10 mouse cellular contexts compared by ENCODE assay signal in the genomic region with DNA sequence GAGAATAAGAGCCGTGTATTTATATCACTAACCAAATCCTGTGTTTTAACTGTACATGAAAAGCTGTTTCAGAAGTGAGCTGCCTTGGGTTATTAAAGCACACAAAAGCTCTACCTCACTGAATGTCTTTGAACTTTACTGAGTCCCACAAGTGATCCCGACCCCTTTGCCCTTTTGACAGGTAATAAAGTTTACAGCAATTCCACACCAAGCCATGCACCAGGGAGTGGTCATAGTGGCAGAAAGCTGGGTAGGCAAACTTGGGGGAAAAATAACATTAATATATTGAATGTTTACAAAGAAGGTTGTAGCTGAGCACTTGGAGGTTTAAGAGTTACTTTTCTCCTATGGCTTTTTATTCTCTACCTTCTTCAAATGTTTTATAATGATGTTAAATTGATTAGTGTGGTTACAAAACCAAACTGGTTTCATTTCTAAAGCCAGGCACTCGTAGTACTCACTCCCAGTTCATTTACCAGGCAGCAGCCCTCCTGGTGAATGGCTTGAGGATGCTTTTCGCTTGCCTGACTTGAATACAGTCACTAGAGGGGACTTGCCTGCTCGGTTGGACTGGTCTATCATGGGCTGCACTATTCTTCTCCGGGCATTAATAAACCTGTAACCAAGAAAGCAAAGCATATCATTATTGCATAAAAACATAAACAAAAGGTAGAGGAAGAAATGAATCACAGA.
DNase-seq lines count a peak whose midpoint lies in the region; ATAC-seq lines count a peak whose summit lies in the region.
"Had no signal": no experiment of that assay in that cellular context is flagged by ENCODE, and none has a peak within 500 bp of the region (broad histone marks: within the 10 kb centered on the region; RNA-seq: fewer than 3 reads in every experiment).

No protein-coding gene starts in this region.

- H3K4me2 ChIP-seq in liver, embryonic 11.5 days: peak overlapping the region; percentile 39
- peak overlapping the region; percentile 1; the same call in 1 of the 2 replicates for H3K4me2 ChIP-seq in hindbrain, embryonic 11.5 days (replicated peaks; ENCODE audit: low read depth, low read length)
- peak overlapping the region; percentile 9; the same call in 1 of the 2 replicates for H3K4me2 ChIP-seq in intestine, embryonic 16.5 days (ENCODE audit: low read depth, low read length)
- no peak overlapping the region for H3K4me2 ChIP-seq in neural tube, embryonic 14.5 days (ENCODE audit: low read depth, low read length)
- H3K4me2 ChIP-seq: embryonic facial prominence, embryonic 15.5 days had no signal

- no peaks in the 10 kb centered on the region for H3K36me3 ChIP-seq in liver, embryonic 11.5 days (ENCODE audit: control insufficient read depth, insufficient read depth, low read length)
- H3K36me3 ChIP-seq in hindbrain, embryonic 11.5 days (ENCODE audit: control insufficient read depth, insufficient read depth, low read length): no peaks in the 10 kb centered on the region
- no peaks in the 10 kb centered on the region; the same call in 1 of the 2 replicates for H3K36me3 ChIP-seq in intestine, embryonic 16.5 days (ENCODE audit: control insufficient read depth, insufficient read depth, low read length)
- H3K36me3 ChIP-seq in neural tube, embryonic 14.5 days (ENCODE audit: control insufficient read depth, insufficient read depth, low read length): no peaks in the 10 kb centered on the region
- H3K36me3 ChIP-seq: embryonic facial prominence, embryonic 15.5 days had no signal

- H3K4me1 ChIP-seq in liver, embryonic 11.5 days (replicated peaks; ENCODE audit: control insufficient read depth, insufficient read depth, low read length): peaks cover 24% of the 10 kb centered on the region; the same call in 1 of the 2 replicates
- peaks cover 10% of the 10 kb centered on the region; the same call in 1 of the 2 replicates for H3K4me1 ChIP-seq in hindbrain, embryonic 11.5 days (replicated peaks; ENCODE audit: control insufficient read depth, insufficient read depth, low read length)
- H3K4me1 ChIP-seq in intestine, embryonic 16.5 days (ENCODE audit: control insufficient read depth, insufficient read depth, low read length): peaks cover 29% of the 10 kb centered on the region
- H3K4me1 ChIP-seq in neural tube, embryonic 14.5 days (ENCODE audit: control insufficient read depth, insufficient read depth, low read length): peaks cover 46% of the 10 kb centered on the region
- H3K4me1 ChIP-seq: embryonic facial prominence, embryonic 15.5 days had no signal

- no peak for DNase-seq in liver, embryonic 11.5 days (ENCODE audit: low spot score)
- no peak for DNase-seq in liver
- peak; percentile 39 for DNase-seq in hindbrain, embryonic 11.5 days (ENCODE audit: low spot score)
- DNase-seq in adrenal gland, postnatal 25 days: no peak
- no peak for DNase-seq in right cerebral cortex, postnatal 25 days
- DNase-seq: lung, adult 2 months; thymus, postnatal 14 days had no signal

- no peaks in the 10 kb centered on the region for H3K9me3 ChIP-seq in liver, embryonic 11.5 days (ENCODE audit: control insufficient read depth, low read length)
- H3K9me3 ChIP-seq in hindbrain, embryonic 11.5 days (ENCODE audit: control insufficient read depth, low read length): no peaks in the 10 kb centered on the region
- no peaks in the 10 kb centered on the region for H3K9me3 ChIP-seq in intestine, embryonic 16.5 days (ENCODE audit: control insufficient read depth, low read length)
- no peaks in the 10 kb centered on the region for H3K9me3 ChIP-seq in neural tube, embryonic 14.5 days (ENCODE audit: control insufficient read depth, low read length)
- H3K9me3 ChIP-seq: embryonic facial prominence, embryonic 15.5 days had no signal

- 0 out of 2 replicates have a peak, but pooled peaks have one; percentile 26 for ATAC-seq in liver, embryonic 11.5 days (replicated peaks; ENCODE audit: low FRiP score)
- ATAC-seq in hindbrain, embryonic 11.5 days (ENCODE audit: low FRiP score): peak; percentile 23
- ATAC-seq in intestine, embryonic 16.5 days: peak; percentile 61
- ATAC-seq in neural tube, embryonic 14.5 days (ENCODE audit: low read depth): no peak

- no peak overlapping the region for H3K9ac ChIP-seq in liver, embryonic 11.5 days (ENCODE audit: low read depth, low read length)
- no peak overlapping the region for H3K9ac ChIP-seq in hindbrain, embryonic 11.5 days (ENCODE audit: low read depth, low read length)
- H3K9ac ChIP-seq in intestine, embryonic 16.5 days (ENCODE audit: low read depth, low read length): no peak overlapping the region
- no peak overlapping the region for H3K9ac ChIP-seq in neural tube, embryonic 14.5 days (replicated peaks; ENCODE audit: low read depth, low read length)
- H3K9ac ChIP-seq: embryonic facial prominence, embryonic 15.5 days had no signal

- 51% methylated on average over 6 of the region's 6 CpGs for WGBS in liver, embryonic 11.5 days
- WGBS in hindbrain, embryonic 11.5 days: 22% methylated on average over 6 of the region's 6 CpGs
- WGBS in intestine, embryonic 16.5 days: 21% methylated on average over 6 of the region's 6 CpGs
- WGBS in neural tube, embryonic 14.5 days: 7% methylated on average over 6 of the region's 6 CpGs

- no peaks in the 10 kb centered on the region for H3K27me3 ChIP-seq in liver, embryonic 11.5 days (replicated peaks; ENCODE audit: control insufficient read depth, insufficient read depth, low read length)
- H3K27me3 ChIP-seq in hindbrain, embryonic 11.5 days (ENCODE audit: control insufficient read depth, insufficient read depth, low read length): no peaks in the 10 kb centered on the region
- no peaks in the 10 kb centered on the region for H3K27me3 ChIP-seq in intestine, embryonic 16.5 days (replicated peaks; ENCODE audit: control insufficient read depth, insufficient read depth, low read length)
- no peaks in the 10 kb centered on the region for H3K27me3 ChIP-seq in neural tube, embryonic 14.5 days (ENCODE audit: control insufficient read depth, insufficient read depth, low read length)
- H3K27me3 ChIP-seq: embryonic facial prominence, embryonic 15.5 days had no signal

- peak overlapping the region; percentile 34; the same call in 1 of the 2 replicates for H3K27ac ChIP-seq in liver, embryonic 11.5 days (ENCODE audit: low read depth, low read length)
- H3K27ac ChIP-seq in hindbrain, embryonic 11.5 days (ENCODE audit: low read depth, low read length): peak overlapping the region; percentile 81
- H3K27ac ChIP-seq in intestine, embryonic 16.5 days (ENCODE audit: low read length): peak overlapping the region; percentile 21; the same call in 1 of the 2 replicates
- peak overlapping the region; percentile 23; the same call in 1 of the 2 replicates for H3K27ac ChIP-seq in neural tube, embryonic 14.5 days (ENCODE audit: low read depth, low read length)
- H3K27ac ChIP-seq: embryonic facial prominence, embryonic 15.5 days had no signal

- no peak overlapping the region for H3K4me3 ChIP-seq in liver, embryonic 11.5 days (ENCODE audit: low read depth, low read length)
- H3K4me3 ChIP-seq in hindbrain, embryonic 11.5 days (ENCODE audit: low read depth, low read length): no peak overlapping the region
- no peak overlapping the region for H3K4me3 ChIP-seq in intestine, embryonic 16.5 days (ENCODE audit: low read length)
- H3K4me3 ChIP-seq in neural tube, embryonic 14.5 days (ENCODE audit: low read depth, low read length): no peak overlapping the region
- H3K4me3 ChIP-seq: embryonic facial prominence, embryonic 15.5 days had no signal

Comparison
In these comparisons a context has a peak if more than half of its experiments do, and no peak if none do; other contexts are left out.
1. H3K27ac ChIP-seq: peak in every context shown above with its lines; median percentile 81 in hindbrain, embryonic 11.5 days; 34 in liver, embryonic 11.5 days; 23 in neural tube, embryonic 14.5 days; 21 in intestine, embryonic 16.5 days.